Mouse (Mus musculus): ENCODE measurements at regions not wholly inside any gene's neighbourhood (a gene's known extent, or its start where the extent isn't known, plus 50 kb on each side); places are given as distances from the start of the nearest gene placed in this dataset.

DNA sequence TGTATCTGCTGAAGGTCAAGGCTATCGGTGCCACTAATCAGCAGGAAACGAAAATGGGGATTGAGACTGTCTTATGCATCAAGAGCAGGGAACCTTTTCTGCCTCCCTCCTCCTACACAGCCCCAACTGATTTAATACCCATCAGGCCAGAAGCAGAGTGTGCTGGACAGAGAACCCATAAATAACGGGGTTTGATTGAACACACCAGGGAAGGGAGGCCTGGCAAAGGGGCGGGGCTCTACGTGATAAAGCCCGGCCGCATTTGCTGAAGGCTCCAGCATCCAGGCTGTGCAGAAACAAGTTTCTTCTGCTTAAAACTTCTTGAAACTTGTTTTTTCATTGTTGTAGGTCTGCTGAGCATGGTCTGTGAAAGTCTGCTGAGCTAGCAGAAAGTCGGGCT, 127.4 kb upstream of the 9630041A04Rik start:
- Histone ChIP-seq H3K36me3 (ENCODE audit: control insufficient read depth, insufficient read depth) (no peaks in the 10 kb centered on the region), H3K27ac (ENCODE audit: low read depth, low read length) (no peak overlapping the region), H3K4me2 (replicated peaks; ENCODE audit: low read depth) (no peak overlapping the region), H3K4me3 (ENCODE audit: low read depth, low read length) (no peak overlapping the region), H3K4me1 (replicated peaks; ENCODE audit: control insufficient read depth, insufficient read depth, low read length) (no peaks in the 10 kb centered on the region), H3K9ac (ENCODE audit: low read depth, low read length) (no peak overlapping the region), H3K27me3 (replicated peaks; ENCODE audit: control insufficient read depth, insufficient read depth, low read length) (no peaks in the 10 kb centered on the region), H3K9me3 (ENCODE audit: control insufficient read depth) (no peaks in the 10 kb centered on the region)
- ATAC-seq: no peak
- WGBS: 51% methylated on average over 8 of the region's 8 CpGs
- no peak for TF ChIP-seq CTCF (IDR thresholded peaks at IDR 0.05; ENCODE audit: low read depth)

GRCm38 (mm10) chr9:101733611-101734225, 127.9 kb upstream of the 9630041A04Rik start:
- 69% methylated on average over 14 of the region's 14 CpGs for WGBS
- H3K27me3 ChIP-seq (replicated peaks; ENCODE audit: control insufficient read depth, insufficient read depth, low read length): no peaks in the 10 kb centered on the region
- H3K27ac ChIP-seq (ENCODE audit: low read depth, low read length): no peak overlapping the region
- no peak for TF ChIP-seq CTCF (IDR thresholded peaks at IDR 0.05; ENCODE audit: low read depth)
- H3K36me3 ChIP-seq (ENCODE audit: control insufficient read depth, insufficient read depth): no peaks in the 10 kb centered on the region
- no peak for ATAC-seq
- H3K9me3 ChIP-seq (ENCODE audit: control insufficient read depth): no peaks in the 10 kb centered on the region
- no peak overlapping the region for H3K9ac ChIP-seq (ENCODE audit: low read depth, low read length)
- H3K4me3 ChIP-seq (ENCODE audit: low read depth, low read length): no peak overlapping the region
- H3K4me1 ChIP-seq (replicated peaks; ENCODE audit: control insufficient read depth, insufficient read depth, low read length): no peaks in the 10 kb centered on the region
- no peak overlapping the region for H3K4me2 ChIP-seq (replicated peaks; ENCODE audit: low read depth)

- ATAC-seq: no peak
These were observed 131.5 kb upstream of the 9630041A04Rik start for GRCm38 (mm10) chr9:101730136-101730535.

DNA sequence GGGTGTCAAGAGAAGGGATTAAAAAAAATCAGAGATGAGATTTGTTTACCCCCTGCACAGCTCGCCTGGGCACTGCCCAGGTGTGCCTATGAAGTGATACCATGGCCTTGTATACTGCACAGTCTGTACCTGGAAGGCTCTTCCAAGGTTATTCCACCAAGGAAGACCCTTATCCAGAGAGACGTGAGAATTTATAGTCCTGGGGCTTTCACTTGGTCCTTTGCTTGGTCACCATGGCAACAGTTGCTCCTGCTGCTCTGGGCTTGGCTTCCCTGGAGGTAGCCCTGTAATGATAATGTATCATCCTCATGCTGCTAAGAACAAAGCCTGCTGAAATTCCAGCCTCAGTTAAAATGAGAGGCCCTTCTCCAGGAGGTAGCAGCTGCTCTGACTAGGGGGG, 143.7 kb upstream of the 9630041A04Rik start:
- Histone ChIP-seq H3K4me3 (ENCODE audit: low read depth, low read length) (no peak overlapping the region), H3K9ac (ENCODE audit: low read depth, low read length) (no peak overlapping the region), H3K4me2 (replicated peaks; ENCODE audit: low read depth) (no peak overlapping the region), H3K4me1 (replicated peaks; ENCODE audit: control insufficient read depth, insufficient read depth, low read length) (no peaks in the 10 kb centered on the region), H3K36me3 (ENCODE audit: control insufficient read depth, insufficient read depth) (no peaks in the 10 kb centered on the region), H3K27ac (ENCODE audit: low read depth, low read length) (no peak overlapping the region), H3K9me3 (ENCODE audit: control insufficient read depth) (no peaks in the 10 kb centered on the region), H3K27me3 (replicated peaks; ENCODE audit: control insufficient read depth, insufficient read depth, low read length) (no peaks in the 10 kb centered on the region)
- WGBS: 38% methylated on average over 2 of the region's 2 CpGs
- no peak for TF ChIP-seq CTCF (IDR thresholded peaks at IDR 0.05; ENCODE audit: low read depth)
- ATAC-seq: no peak

More at GRCm38 (mm10) chr9:101730136-101730535, 131.5 kb upstream of the 9630041A04Rik start:
- no peak for TF ChIP-seq CTCF (IDR thresholded peaks at IDR 0.05; ENCODE audit: low read depth)
- H3K9ac ChIP-seq (ENCODE audit: low read depth, low read length): no peak overlapping the region
- no peak overlapping the region for H3K4me3 ChIP-seq (ENCODE audit: low read depth, low read length)
- H3K4me2 ChIP-seq (replicated peaks; ENCODE audit: low read depth): no peak overlapping the region
- H3K4me1 ChIP-seq (replicated peaks; ENCODE audit: control insufficient read depth, insufficient read depth, low read length): no peaks in the 10 kb centered on the region
- H3K27ac ChIP-seq (ENCODE audit: low read depth, low read length): no peak overlapping the region
- H3K27me3 ChIP-seq (replicated peaks; ENCODE audit: control insufficient read depth, insufficient read depth, low read length): no peaks in the 10 kb centered on the region
- H3K9me3 ChIP-seq (ENCODE audit: control insufficient read depth): no peaks in the 10 kb centered on the region
- WGBS: 51% methylated on average over 3 of the region's 3 CpGs
- H3K36me3 ChIP-seq (ENCODE audit: control insufficient read depth, insufficient read depth): no peaks in the 10 kb centered on the region

DNA sequence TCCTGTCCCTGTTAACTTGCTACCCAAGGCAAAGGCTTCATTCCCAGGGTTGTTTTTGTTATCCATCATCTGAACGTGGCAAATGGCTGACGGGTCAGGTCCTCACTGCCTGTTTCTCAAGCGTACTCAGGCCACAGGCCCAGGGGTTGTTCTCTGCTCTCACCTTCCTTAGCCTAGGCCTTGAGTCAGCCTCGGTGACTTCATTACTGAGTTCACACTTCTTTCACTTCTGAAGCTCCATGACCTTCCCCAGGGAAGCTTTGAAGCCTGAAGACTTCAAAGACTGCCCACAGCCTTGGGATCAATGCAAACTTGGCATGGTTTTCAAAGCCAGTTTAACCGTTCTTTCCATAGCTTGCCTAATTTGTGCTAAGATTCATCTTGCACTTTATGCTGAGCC, 145.3 kb upstream of the 9630041A04Rik start:
- Histone ChIP-seq H3K4me2 (replicated peaks; ENCODE audit: low read depth) (no peak overlapping the region), H3K9ac (ENCODE audit: low read depth, low read length) (no peak overlapping the region), H3K4me3 (ENCODE audit: low read depth, low read length) (no peak overlapping the region), H3K9me3 (ENCODE audit: control insufficient read depth) (no peaks in the 10 kb centered on the region), H3K4me1 (replicated peaks; ENCODE audit: control insufficient read depth, insufficient read depth, low read length) (no peaks in the 10 kb centered on the region), H3K27me3 (replicated peaks; ENCODE audit: control insufficient read depth, insufficient read depth, low read length) (no peaks in the 10 kb centered on the region), H3K27ac (ENCODE audit: low read depth, low read length) (no peak overlapping the region), H3K36me3 (ENCODE audit: control insufficient read depth, insufficient read depth) (no peaks in the 10 kb centered on the region)
- TF ChIP-seq CTCF (IDR thresholded peaks at IDR 0.05; ENCODE audit: low read depth): no peak
- ATAC-seq: no peak
- WGBS: 58% methylated on average over 5 of the region's 5 CpGs

DNA sequence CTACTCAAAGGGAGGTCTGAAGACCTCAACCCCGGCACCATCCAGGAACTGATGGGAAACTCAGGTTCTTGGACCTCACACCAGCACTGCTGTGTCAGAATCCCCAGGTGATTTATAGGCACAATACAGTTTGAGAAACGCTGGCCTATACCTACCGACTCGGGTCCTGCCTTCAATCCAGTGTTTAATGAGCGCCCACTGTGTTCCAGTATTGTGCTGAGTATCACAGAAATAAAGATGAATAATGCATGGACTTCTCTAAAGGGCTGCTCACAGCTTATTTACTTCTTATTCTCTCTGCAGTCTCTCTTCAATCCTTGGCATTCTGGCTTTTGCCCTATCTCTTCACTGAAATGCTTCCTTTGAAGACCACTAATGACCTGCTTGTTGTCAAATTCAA, 146.8 kb upstream of the 9630041A04Rik start:
- Histone ChIP-seq H3K4me1 (replicated peaks; ENCODE audit: control insufficient read depth, insufficient read depth, low read length) (no peaks in the 10 kb centered on the region), H3K27ac (ENCODE audit: low read depth, low read length) (no peak overlapping the region), H3K4me3 (ENCODE audit: low read depth, low read length) (no peak overlapping the region), H3K9ac (ENCODE audit: low read depth, low read length) (no peak overlapping the region), H3K9me3 (ENCODE audit: control insufficient read depth) (no peaks in the 10 kb centered on the region), H3K4me2 (replicated peaks; ENCODE audit: low read depth) (no peak overlapping the region), H3K27me3 (replicated peaks; ENCODE audit: control insufficient read depth, insufficient read depth, low read length) (no peaks in the 10 kb centered on the region), H3K36me3 (ENCODE audit: control insufficient read depth, insufficient read depth) (no peaks in the 10 kb centered on the region)
- no peak for ATAC-seq
- 83% methylated on average over 5 of the region's 5 CpGs for WGBS
- no peak for TF ChIP-seq CTCF (IDR thresholded peaks at IDR 0.05; ENCODE audit: low read depth)

GRCm38 (mm10) chr9:101710611-101711071, 151.0 kb upstream of the 9630041A04Rik start:
- H3K4me3 ChIP-seq (ENCODE audit: low read depth, low read length): no peak overlapping the region
- no peaks in the 10 kb centered on the region for H3K4me1 ChIP-seq (replicated peaks; ENCODE audit: control insufficient read depth, insufficient read depth, low read length)
- no peaks in the 10 kb centered on the region for H3K27me3 ChIP-seq (replicated peaks; ENCODE audit: control insufficient read depth, insufficient read depth, low read length)
- no peaks in the 10 kb centered on the region for H3K9me3 ChIP-seq (ENCODE audit: control insufficient read depth)
- no peak overlapping the region for H3K9ac ChIP-seq (ENCODE audit: low read depth, low read length)
- no peak overlapping the region for H3K4me2 ChIP-seq (replicated peaks; ENCODE audit: low read depth)
- WGBS: 78% methylated on average over 8 of the region's 8 CpGs
- ATAC-seq: no peak
- H3K27ac ChIP-seq (ENCODE audit: low read depth, low read length): no peak overlapping the region
- no peak for TF ChIP-seq CTCF (IDR thresholded peaks at IDR 0.05; ENCODE audit: low read depth)
- H3K36me3 ChIP-seq (ENCODE audit: control insufficient read depth, insufficient read depth): no peaks in the 10 kb centered on the region

All from intestine, postnatal 0 days (tissue).